In genomic region chr11:117028861-117029568, GRCm38 (mm10) we compare ENCODE assay signal across 9 mouse cellular contexts.
DNase-seq lines count a peak whose midpoint lies in the region; ATAC-seq lines count a peak whose summit lies in the region.
"Had no signal": no experiment of that assay in that cellular context is flagged by ENCODE, and none has a peak within 500 bp of the region (broad histone marks: within the 10 kb centered on the region; RNA-seq: fewer than 3 reads in every experiment).

No protein-coding gene starts in this region.

- ATAC-seq in forebrain, embryonic 16.5 days: peak; percentile 72; the same call in 1 of the 2 replicates
- ATAC-seq in neural tube, embryonic 14.5 days (ENCODE audit: low read depth): peak; percentile 59; the same call in 1 of the 2 replicates
- ATAC-seq in kidney, embryonic 16.5 days (ENCODE audit: low FRiP score, low TSS enrichment): no peak

- peak; percentile 30 to 42 for DNase-seq in cerebellum, postnatal 14 days
- no peak for DNase-seq in cerebellum, adult 9-10 months
- DNase-seq in left cerebral cortex, postnatal 36 days (ENCODE audit: low spot score in 2 of 2): peak; percentile 62 to 67
- DNase-seq in spleen, adult 18-20 months: no peak
- DNase-seq in embryo, embryonic 10.5 days (ENCODE audit: low spot score): no peak

- H3K27me3 ChIP-seq in forebrain, embryonic 16.5 days (replicated peaks; ENCODE audit: control insufficient read depth, insufficient read depth, low read length): no peaks in the 10 kb centered on the region
- no peaks in the 10 kb centered on the region for H3K27me3 ChIP-seq in neural tube, embryonic 14.5 days (ENCODE audit: control insufficient read depth, insufficient read depth, low read length)
- H3K27me3 ChIP-seq in kidney, embryonic 16.5 days (ENCODE audit: insufficient read depth, low read length): no peaks in the 10 kb centered on the region

- 28% methylated on average over 19 of the region's 19 CpGs for WGBS in forebrain, embryonic 16.5 days
- 22% methylated on average over 19 of the region's 19 CpGs for WGBS in neural tube, embryonic 14.5 days
- 67% methylated on average over 19 of the region's 19 CpGs for WGBS in kidney, embryonic 16.5 days

- peak overlapping the region; percentile 11 for H3K27ac ChIP-seq in forebrain, embryonic 16.5 days (ENCODE audit: low read length)
- H3K27ac ChIP-seq in neural tube, embryonic 14.5 days (ENCODE audit: low read depth, low read length): peak overlapping the region; percentile 75
- no peak overlapping the region for H3K27ac ChIP-seq in kidney, embryonic 16.5 days (ENCODE audit: low read length)

- peaks cover 35% of the 10 kb centered on the region for H3K4me1 ChIP-seq in forebrain, embryonic 16.5 days (replicated peaks; ENCODE audit: control insufficient read depth, insufficient read depth, low read length)
- H3K4me1 ChIP-seq in neural tube, embryonic 14.5 days (ENCODE audit: control insufficient read depth, insufficient read depth, low read length): peaks cover 35% of the 10 kb centered on the region
- no peaks in the 10 kb centered on the region; the same call in none of the 2 replicates for H3K4me1 ChIP-seq in kidney, embryonic 16.5 days (ENCODE audit: insufficient read depth, low read length)

- no peak overlapping the region for H3K4me3 ChIP-seq in forebrain, embryonic 16.5 days (replicated peaks; ENCODE audit: low read length)
- H3K4me3 ChIP-seq in neural tube, embryonic 14.5 days (ENCODE audit: low read depth, low read length): no peak overlapping the region
- no peak overlapping the region for H3K4me3 ChIP-seq in kidney, embryonic 16.5 days (ENCODE audit: low read length)
- H3K4me3 ChIP-seq: heart, embryonic 13.5 days had no signal

- intact Hi-C loops in left cerebral cortex, postnatal 36 days (cut with DNase I): no loop called here

- H3K4me2 ChIP-seq in forebrain, embryonic 16.5 days (ENCODE audit: low read length): no peak overlapping the region
- 0 out of 2 replicates have a peak overlapping the region, but pooled peaks have one; percentile 11 for H3K4me2 ChIP-seq in neural tube, embryonic 14.5 days (ENCODE audit: low read depth, low read length)
- H3K4me2 ChIP-seq in kidney, embryonic 16.5 days (replicated peaks; ENCODE audit: low read depth, low read length): no peak overlapping the region
- H3K4me2 ChIP-seq: heart, embryonic 13.5 days had no signal

- no peaks in the 10 kb centered on the region for H3K9me3 ChIP-seq in forebrain, embryonic 16.5 days (ENCODE audit: control insufficient read depth, low read length)
- H3K9me3 ChIP-seq in neural tube, embryonic 14.5 days (ENCODE audit: control insufficient read depth, low read length): no peaks in the 10 kb centered on the region
- no peaks in the 10 kb centered on the region for H3K9me3 ChIP-seq in kidney, embryonic 16.5 days (ENCODE audit: low read length)
- H3K9me3 ChIP-seq: heart, embryonic 13.5 days had no signal

- H3K9ac ChIP-seq in forebrain, embryonic 16.5 days (replicated peaks; ENCODE audit: low read depth, low read length): no peak overlapping the region
- no peak overlapping the region for H3K9ac ChIP-seq in neural tube, embryonic 14.5 days (replicated peaks; ENCODE audit: low read depth, low read length)
- H3K9ac ChIP-seq in kidney, embryonic 16.5 days (replicated peaks; ENCODE audit: low read length): no peak overlapping the region
- H3K9ac ChIP-seq: heart, embryonic 13.5 days had no signal

- H3K36me3 ChIP-seq in forebrain, embryonic 16.5 days (ENCODE audit: control insufficient read depth, insufficient read depth): no peaks in the 10 kb centered on the region
- H3K36me3 ChIP-seq in neural tube, embryonic 14.5 days (ENCODE audit: control insufficient read depth, insufficient read depth, low read length): no peaks in the 10 kb centered on the region
- H3K36me3 ChIP-seq in kidney, embryonic 16.5 days (ENCODE audit: insufficient read depth, low read length): no peaks in the 10 kb centered on the region
- H3K36me3 ChIP-seq: heart, embryonic 13.5 days had no signal

Comparison
In these comparisons a context has a peak if more than half of its experiments do, and no peak if none do; other contexts are left out.
1. DNase-seq: peak in cerebellum, postnatal 14 days (2 of 2) and left cerebral cortex, postnatal 36 days (2 of 2); none in cerebellum, adult 9-10 months (single experiment), spleen, adult 18-20 months (0 of 2) and embryo, embryonic 10.5 days (single experiment).